Mouse (Mus musculus) CH12F3 (cell line): ENCODE data around the gene Prr5.

Experiments
- in situ Hi-C: fragments of 300-500 bp; cut with MboI; formaldehyde crosslinking; loops from 2 replicates; pipeline ENCODE4 v1.14.3; 2020; ENCODE audit warnings: low sequenced_read_pairs

Prr5 gene

GRCm38 (mm10) chr15:84736994-84737346 is 67.5 kb downstream of the Prr5 start:
- in situ Hi-C loops: no loop called here

- in situ Hi-C loops: no loop called here
Observed at GRCm38 (mm10) chr15:84738246-84738645, 68.8 kb downstream of the Prr5 start.

- in situ Hi-C loops: no loop called here
Observed at GRCm38 (mm10) chr15:84741573-84741972, 72.2 kb downstream of the Prr5 start.

GRCm38 (mm10) chr15:84743347-84743746 is 73.9 kb downstream of the Prr5 start:
- in situ Hi-C loops: no loop called here

DNA sequence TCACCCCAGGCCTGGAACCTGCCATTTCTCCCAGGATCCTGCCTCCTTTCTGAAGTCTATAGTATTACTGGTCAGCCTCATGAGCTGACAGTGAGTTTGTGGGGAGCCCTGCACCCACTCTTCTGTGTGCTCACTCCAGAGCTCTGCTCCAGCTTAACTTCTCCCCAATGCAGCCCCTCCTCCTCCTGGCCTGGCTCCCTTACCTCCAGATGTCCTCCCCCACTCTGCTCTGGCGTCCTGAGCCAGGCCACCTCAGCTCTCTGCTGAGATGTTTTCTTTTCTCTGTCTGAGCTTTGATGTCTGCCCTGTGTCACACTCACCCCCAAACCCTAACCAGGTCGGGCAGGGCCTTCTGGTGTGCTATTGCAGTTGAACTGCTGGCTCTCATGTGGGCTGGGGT is 74.9 kb downstream of the Prr5 start:
- in situ Hi-C loops: no loop called here

GRCm38 (mm10) chr15:84745831-84746230 is 76.4 kb downstream of the Prr5 start:
- in situ Hi-C loops: no loop called here
